Mouse (Mus musculus): ENCODE measurements around the gene Lrrc4b. TPM values are rescaled to one million over a fixed set of nuclear protein-coding genes. Genes with fewer than 3 reads are reported as not detected.

The Lrrc4b gene
- polyA plus RNA-seq, 1 experiment, result 0.92 TPM

GRCm38 (mm10) chr7:44439696-44440095 lies 10.9 kb downstream of the Lrrc4b start:
- TF ChIP-seq CTCF (IDR thresholded peaks at IDR 0.05; ENCODE audit: control insufficient read depth, insufficient read depth, low read length) (no peak), POLR2A (IDR thresholded peaks at IDR 0.05; ENCODE audit: borderline replicate concordance, control insufficient read depth, low read depth, low read length) (no peak)
- Histone ChIP-seq H3K4me3 (replicated peaks; ENCODE audit: control insufficient read depth, low read depth, low read length) (no peak overlapping the region), H3K4me1 (ENCODE audit: control insufficient read depth, insufficient read depth, low read length) (no peaks in the 10 kb centered on the region), H3K27ac (ENCODE audit: control insufficient read depth, insufficient read depth, low read depth, low read length, poor library complexity) (no peak overlapping the region)
- WGBS, result 63% methylated on average over 2 of the region's 2 CpGs

GRCm38 (mm10) chr7:44440479-44440878 lies 11.7 kb downstream of the Lrrc4b start:
- no peak for TF ChIP-seq POLR2A (IDR thresholded peaks at IDR 0.05; ENCODE audit: borderline replicate concordance, control insufficient read depth, low read depth, low read length)
- no peak for TF ChIP-seq CTCF (IDR thresholded peaks at IDR 0.05; ENCODE audit: control insufficient read depth, insufficient read depth, low read length)
- WGBS, result 82% methylated on average over 1 of the region's 1 CpGs

GRCm38 (mm10) chr7:44441180-44441579 lies 12.4 kb downstream of the Lrrc4b start:
- no peak overlapping the region for H3K4me3 ChIP-seq (replicated peaks; ENCODE audit: control insufficient read depth, low read depth, low read length)
- H3K4me1 ChIP-seq (ENCODE audit: control insufficient read depth, insufficient read depth, low read length), result no peaks in the 10 kb centered on the region
- no peak overlapping the region for H3K27ac ChIP-seq (ENCODE audit: control insufficient read depth, insufficient read depth, low read depth, low read length, poor library complexity)
- no peak for TF ChIP-seq POLR2A (IDR thresholded peaks at IDR 0.05; ENCODE audit: borderline replicate concordance, control insufficient read depth, low read depth, low read length)
- no peak for TF ChIP-seq CTCF (IDR thresholded peaks at IDR 0.05; ENCODE audit: control insufficient read depth, insufficient read depth, low read length)
- 19% methylated on average over 1 of the region's 1 CpGs for WGBS

More at GRCm38 (mm10) chr7:44440479-44440878, 11.7 kb downstream of the Lrrc4b start:
- Histone ChIP-seq H3K4me3 (replicated peaks; ENCODE audit: control insufficient read depth, low read depth, low read length) (no peak overlapping the region), H3K27ac (ENCODE audit: control insufficient read depth, insufficient read depth, low read depth, low read length, poor library complexity) (no peak overlapping the region), H3K4me1 (ENCODE audit: control insufficient read depth, insufficient read depth, low read length) (no peaks in the 10 kb centered on the region)

- Histone ChIP-seq H3K27ac (ENCODE audit: control insufficient read depth, insufficient read depth, low read depth, low read length, poor library complexity) (no peak overlapping the region), H3K4me1 (ENCODE audit: control insufficient read depth, insufficient read depth, low read length) (no peaks in the 10 kb centered on the region), H3K4me3 (replicated peaks; ENCODE audit: control insufficient read depth, low read depth, low read length) (no peak overlapping the region)
- WGBS, result 2% methylated on average over 14 of the region's 14 CpGs
- TF ChIP-seq CTCF (IDR thresholded peaks at IDR 0.05; ENCODE audit: control insufficient read depth, insufficient read depth, low read length) (no peak), POLR2A (IDR thresholded peaks at IDR 0.05; ENCODE audit: borderline replicate concordance, control insufficient read depth, low read depth, low read length) (no peak)
Observed at GRCm38 (mm10) chr7:44441648-44442109, 12.9 kb downstream of the Lrrc4b start.

- Histone ChIP-seq H3K4me1 (ENCODE audit: control insufficient read depth, insufficient read depth, low read length) (no peaks in the 10 kb centered on the region), H3K4me3 (replicated peaks; ENCODE audit: control insufficient read depth, low read depth, low read length) (no peak overlapping the region), H3K27ac (ENCODE audit: control insufficient read depth, insufficient read depth, low read depth, low read length, poor library complexity) (no peak overlapping the region)
- 2% methylated on average over 14 of the region's 14 CpGs for WGBS
- TF ChIP-seq CTCF (IDR thresholded peaks at IDR 0.05; ENCODE audit: control insufficient read depth, insufficient read depth, low read length) (no peak), POLR2A (IDR thresholded peaks at IDR 0.05; ENCODE audit: borderline replicate concordance, control insufficient read depth, low read depth, low read length) (no peak)
Observed at GRCm38 (mm10) chr7:44442407-44442821, 13.6 kb downstream of the Lrrc4b start.

GRCm38 (mm10) chr7:44443268-44444173 lies 14.7 kb downstream of the Lrrc4b start:
- Histone ChIP-seq H3K27ac (ENCODE audit: control insufficient read depth, insufficient read depth, low read depth, low read length, poor library complexity) (no peak overlapping the region; the same call in 1 of the 2 replicates), H3K4me3 (replicated peaks; ENCODE audit: control insufficient read depth, low read depth, low read length) (no peak overlapping the region), H3K4me1 (ENCODE audit: control insufficient read depth, insufficient read depth, low read length) (no peaks in the 10 kb centered on the region)
- TF ChIP-seq POLR2A (IDR thresholded peaks at IDR 0.05; ENCODE audit: borderline replicate concordance, control insufficient read depth, low read depth, low read length) (no peak), CTCF (IDR thresholded peaks at IDR 0.05; ENCODE audit: control insufficient read depth, insufficient read depth, low read length) (no peak)
- 20% methylated on average over 20 of the region's 20 CpGs for WGBS

- WGBS, result 8% methylated on average over 29 of the region's 29 CpGs
- no peak overlapping the region for H3K27ac ChIP-seq (ENCODE audit: control insufficient read depth, insufficient read depth, low read depth, low read length, poor library complexity)
- H3K4me3 ChIP-seq (replicated peaks; ENCODE audit: control insufficient read depth, low read depth, low read length), result no peak overlapping the region
- no peak for TF ChIP-seq CTCF (IDR thresholded peaks at IDR 0.05; ENCODE audit: control insufficient read depth, insufficient read depth, low read length)
- TF ChIP-seq POLR2A (IDR thresholded peaks at IDR 0.05; ENCODE audit: borderline replicate concordance, control insufficient read depth, low read depth, low read length), result no peak
- no peaks in the 10 kb centered on the region for H3K4me1 ChIP-seq (ENCODE audit: control insufficient read depth, insufficient read depth, low read length)
Observed at GRCm38 (mm10) chr7:44444886-44445527, 16.2 kb downstream of the Lrrc4b start.

- 8% methylated on average over 7 of the region's 7 CpGs for WGBS
- TF ChIP-seq CTCF (IDR thresholded peaks at IDR 0.05; ENCODE audit: control insufficient read depth, insufficient read depth, low read length) (no peak), POLR2A (IDR thresholded peaks at IDR 0.05; ENCODE audit: borderline replicate concordance, control insufficient read depth, low read depth, low read length) (no peak)
- Histone ChIP-seq H3K4me1 (ENCODE audit: control insufficient read depth, insufficient read depth, low read length) (no peaks in the 10 kb centered on the region), H3K27ac (ENCODE audit: control insufficient read depth, insufficient read depth, low read depth, low read length, poor library complexity) (no peak overlapping the region), H3K4me3 (replicated peaks; ENCODE audit: control insufficient read depth, low read depth, low read length) (no peak overlapping the region)
Observed at GRCm38 (mm10) chr7:44445528-44445923, 16.7 kb downstream of the Lrrc4b start.
